Mouse (Mus musculus): ENCODE results near the gene Suclg2.

- TF ChIP-seq CTCF (IDR thresholded peaks at IDR 0.05; ENCODE audit: borderline replicate concordance, insufficient read depth, low read depth, low read length), result no peak
- TF ChIP-seq POLR2A (IDR thresholded peaks at IDR 0.05; ENCODE audit: borderline replicate concordance, insufficient read depth, low read length), result no peak
Observed at GRCm38 (mm10) chr6:95669335-95669729, 49.3 kb downstream of the Suclg2 start.

All from cerebellum, adult 2 months (tissue).